Mouse (Mus musculus) MEL (cell line): Measurements from ENCODE around the gene Hid1. TPM values are rescaled to one million over a fixed set of nuclear protein-coding genes. Genes with fewer than 3 reads are reported as not detected.

Experiments used
- DNase-seq: peaks from one replicate; pipeline ENCODE4 v3.0.0; 2011; ENCODE audit warnings: low read depth, low spot score
- H3K27ac ChIP-seq: 2 replicates; pipeline ENCODE4 v1.5.1; 2012; ENCODE audit warnings: low read depth, mild to moderate bottlenecking, control low read depth, low read length, moderate library complexity; ENCODE audit not compliant: control insufficient read depth
- H3K27me3 ChIP-seq, 2 experiments: fragments of 150-350 bp in 1 of 2; sonication (generic) in 1 of 2; 2 replicates each; pipeline ENCODE4 v1.6.1; 2012; ENCODE audit warnings: low read length in 2 of 2, mild to moderate bottlenecking in 2 of 2, improper control_type of control experiment in 1 of 2, moderate library complexity in 1 of 2; ENCODE audit not compliant: insufficient read depth in 2 of 2, control insufficient read depth in 1 of 2
- H3K36me3 ChIP-seq, 2 experiments: 2 replicates each; pipeline ENCODE4 v1.6.1; 2012 to 2014; ENCODE audit warnings: low read length in 2 of 2, improper control_type of control experiment in 1 of 2, inconsistent platforms in 1 of 2, mild to moderate bottlenecking in 1 of 2; ENCODE audit not compliant: insufficient read depth in 2 of 2, control insufficient read depth in 1 of 2
- H3K4me1 ChIP-seq, 2 experiments: fragments of 150-350 bp in 1 of 2; sonication (generic) in 1 of 2; 2 replicates each; pipeline ENCODE4 v1.6.1; 2012; ENCODE audit warnings: low read length in 2 of 2, improper control_type of control experiment in 1 of 2, mild to moderate bottlenecking in 1 of 2; ENCODE audit not compliant: insufficient read depth in 2 of 2, control insufficient read depth in 1 of 2
- H3K4me3 ChIP-seq, 2 experiments: fragments of 150-350 bp in 1 of 2; sonication (generic) in 1 of 2; 2 replicates each; pipeline ENCODE4 v1.5.1; 2012; ENCODE audit warnings: low read depth in 2 of 2, low read length in 2 of 2, mild to moderate bottlenecking in 2 of 2, moderate library complexity in 2 of 2, control low read depth in 1 of 2, improper control_type of control experiment in 1 of 2; ENCODE audit not compliant: control insufficient read depth in 1 of 2, insufficient read depth in 1 of 2
- H3K79me2 ChIP-seq: 2 replicates; pipeline ENCODE4 v1.6.1; 2012; ENCODE audit warnings: mild to moderate bottlenecking, low read length, moderate library complexity; ENCODE audit not compliant: control insufficient read depth, poor library complexity, insufficient read depth
- H3K9ac ChIP-seq: 2 replicates; pipeline ENCODE4 v1.6.1; 2012; ENCODE audit warnings: low read depth, mild to moderate bottlenecking, control low read depth, low read length, moderate library complexity; ENCODE audit not compliant: control insufficient read depth, poor library complexity, severe bottlenecking
- H3K9me3 ChIP-seq: fragments of 150-350 bp; sonication (generic); replicated peaks from 2 replicates; pipeline ENCODE4 v1.6.1; 2012; ENCODE audit warnings: mild to moderate bottlenecking, low read length, improper control_type of control experiment, moderate library complexity; ENCODE audit not compliant: insufficient read depth
- BHLHE40 ChIP-seq: IDR thresholded peaks from 2 replicates; pipeline ENCODE4 v1.6.1; 2012; ENCODE audit warnings: low read depth, mild to moderate bottlenecking, inconsistent platforms, low read length, improper control_type of control experiment, borderline replicate concordance
- CHD2 ChIP-seq: IDR thresholded peaks from 2 replicates; pipeline ENCODE4 v1.6.1; 2011; ENCODE audit warnings: low read length, improper control_type of control experiment
- CTCF ChIP-seq, 3 experiments: IDR thresholded peaks in 2 of 3; conservative IDR thresholded peaks in 1 of 3; 2 replicates each; pipeline ENCODE4 v1.5.1; 2011 to 2012; ENCODE audit warnings: low read length in 3 of 3, low read depth in 2 of 3, mild to moderate bottlenecking in 2 of 3, improper control_type of control experiment in 1 of 3, inconsistent platforms in 1 of 3, mixed read lengths in 1 of 3, moderate library complexity in 1 of 3; ENCODE audit not compliant: control insufficient read depth in 1 of 3, insufficient read depth in 1 of 3, poor library complexity in 1 of 3, severe bottlenecking in 1 of 3
- HCFC1 ChIP-seq: IDR thresholded peaks from 2 replicates; pipeline ENCODE4 v1.6.1; 2012; ENCODE audit warnings: low read depth, mild to moderate bottlenecking, inconsistent platforms, low read length, improper control_type of control experiment, moderate library complexity
- MAFK ChIP-seq: IDR thresholded peaks from 2 replicates; pipeline ENCODE4 v1.6.1; 2011; ENCODE audit warnings: low read depth, mild to moderate bottlenecking, low read length, improper control_type of control experiment, borderline replicate concordance
- MAX ChIP-seq: IDR thresholded peaks from 2 replicates; pipeline ENCODE4 v1.6.1; 2011; ENCODE audit warnings: low read length, improper control_type of control experiment
- MAZ ChIP-seq: IDR thresholded peaks from 2 replicates; pipeline ENCODE4 v1.6.1; 2012; ENCODE audit warnings: low read depth, mild to moderate bottlenecking, inconsistent platforms, low read length, improper control_type of control experiment
- MEF2A ChIP-seq: IDR thresholded peaks from 2 replicates; pipeline ENCODE4 v1.6.1; 2014; ENCODE audit warnings: low read depth, mild to moderate bottlenecking, inconsistent platforms, low read length, improper control_type of control experiment; ENCODE audit not compliant: poor library complexity, insufficient replicate concordance, severe bottlenecking; ENCODE audit errors: extremely low read depth
- MXI1 ChIP-seq: IDR thresholded peaks from 2 replicates; pipeline ENCODE4 v1.6.1; 2011; ENCODE audit warnings: mild to moderate bottlenecking, low read depth, low read length, improper control_type of control experiment
- MYC ChIP-seq: IDR thresholded peaks from 2 replicates; pipeline ENCODE4 v1.6.1; 2011; ENCODE audit warnings: low read depth, mild to moderate bottlenecking, low read length, improper control_type of control experiment, moderate library complexity
- NELFE ChIP-seq: IDR thresholded peaks from 2 replicates; pipeline ENCODE4 v1.6.1; 2011; ENCODE audit warnings: low read depth, low read length, improper control_type of control experiment
- POLR2A ChIP-seq, 2 experiments: IDR thresholded peaks; 2 replicates each; pipeline ENCODE4 v1.6.1; 2011 to 2012; ENCODE audit warnings: low read length in 2 of 2, mild to moderate bottlenecking in 2 of 2, control low read depth in 1 of 2, improper control_type of control experiment in 1 of 2, low read depth in 1 of 2, moderate library complexity in 1 of 2; ENCODE audit not compliant: control insufficient read depth in 1 of 2, insufficient read depth in 1 of 2, poor library complexity in 1 of 2
- POLR2AphosphoS2 ChIP-seq: IDR thresholded peaks from 2 replicates; pipeline ENCODE4 v1.6.1; 2011; ENCODE audit warnings: low read length, improper control_type of control experiment
- POLR2AphosphoS5 ChIP-seq: IDR thresholded peaks from 2 replicates; pipeline ENCODE4 v1.6.1; 2012; ENCODE audit warnings: low read depth, borderline replicate concordance, mild to moderate bottlenecking, inconsistent platforms, low read length, moderate library complexity, mixed read lengths
- RAD21 ChIP-seq: IDR thresholded peaks from 2 replicates; pipeline ENCODE4 v1.6.1; 2011; ENCODE audit warnings: mild to moderate bottlenecking, low read depth, low read length, improper control_type of control experiment
- RCOR1 ChIP-seq: IDR thresholded peaks from 2 replicates; pipeline ENCODE4 v1.6.1; 2012; ENCODE audit warnings: low read depth, mild to moderate bottlenecking, inconsistent platforms, low read length, improper control_type of control experiment
- SIN3A ChIP-seq: IDR thresholded peaks from 2 replicates; pipeline ENCODE4 v1.6.1; 2012; ENCODE audit warnings: low read length, improper control_type of control experiment, inconsistent platforms
- SMC3 ChIP-seq: IDR thresholded peaks from 2 replicates; pipeline ENCODE4 v1.6.1; 2011; ENCODE audit warnings: low read depth, low read length, improper control_type of control experiment
- TAL1 ChIP-seq: IDR thresholded peaks from 2 replicates; pipeline ENCODE4 v1.6.1; 2012; ENCODE audit warnings: mild to moderate bottlenecking, inconsistent platforms, low read length, moderate library complexity, mixed read lengths
- TBP ChIP-seq: IDR thresholded peaks from 2 replicates; pipeline ENCODE4 v1.8.0; 2011; ENCODE audit warnings: low read depth, low read length, improper control_type of control experiment
- TCF12 ChIP-seq: IDR thresholded peaks from 2 replicates; pipeline ENCODE4 v1.6.1; 2014; ENCODE audit warnings: low read depth, mild to moderate bottlenecking, inconsistent platforms, low read length, improper control_type of control experiment, moderate library complexity
- UBTF ChIP-seq: IDR thresholded peaks from 2 replicates; pipeline ENCODE4 v1.6.1; 2012; ENCODE audit warnings: low read depth, mild to moderate bottlenecking, inconsistent platforms, low read length, improper control_type of control experiment, moderate library complexity, borderline replicate concordance; ENCODE audit not compliant: insufficient read depth
- USF2 ChIP-seq, 2 experiments: IDR thresholded peaks; 2 replicates each; pipeline ENCODE4 v1.6.1; 2011 to 2012; ENCODE audit warnings: improper control_type of control experiment in 2 of 2, low read length in 2 of 2, borderline replicate concordance in 1 of 2, inconsistent platforms in 1 of 2, low read depth in 1 of 2, mild to moderate bottlenecking in 1 of 2; ENCODE audit not compliant: insufficient read depth in 1 of 2
- ZKSCAN1 ChIP-seq: IDR thresholded peaks from 2 replicates; pipeline ENCODE4 v1.6.1; 2012; ENCODE audit warnings: low read depth, mild to moderate bottlenecking, inconsistent platforms, low read length, improper control_type of control experiment, moderate library complexity
- ZNF384 ChIP-seq: IDR thresholded peaks from 2 replicates; pipeline ENCODE4 v1.6.1; 2012; ENCODE audit warnings: low read depth, mild to moderate bottlenecking, inconsistent platforms, low read length, improper control_type of control experiment
- polyA plus RNA-seq, 2 experiments: library from polyadenylated mRNA; stranded (reverse) in 1 of 2; unstranded in 1 of 2; fragments of >175 nt in 1 of 2; fragments of >200 nt in 1 of 2; gene quantifications; 2 replicates each; pipeline versions ENCODE4 v1.2.1 to v1.2.4; 2012; ENCODE audit warnings: low replicate concordance in 2 of 2, low read depth in 1 of 2; ENCODE audit not compliant: insufficient read length in 2 of 2, insufficient read depth in 1 of 2, missing spikeins in 1 of 2
- total RNA-seq: library from RNA; depleted of rRNA; stranded (reverse); fragments of 300-350 nt; gene quantifications from 2 replicates; pipeline ENCODE4 v1.2.3, GENCODE M21; 2012

Gene Hid1
- total and polyA plus RNA-seq, 3 experiments: 1.1 to 3.0 TPM; not detected in 1

DNA sequence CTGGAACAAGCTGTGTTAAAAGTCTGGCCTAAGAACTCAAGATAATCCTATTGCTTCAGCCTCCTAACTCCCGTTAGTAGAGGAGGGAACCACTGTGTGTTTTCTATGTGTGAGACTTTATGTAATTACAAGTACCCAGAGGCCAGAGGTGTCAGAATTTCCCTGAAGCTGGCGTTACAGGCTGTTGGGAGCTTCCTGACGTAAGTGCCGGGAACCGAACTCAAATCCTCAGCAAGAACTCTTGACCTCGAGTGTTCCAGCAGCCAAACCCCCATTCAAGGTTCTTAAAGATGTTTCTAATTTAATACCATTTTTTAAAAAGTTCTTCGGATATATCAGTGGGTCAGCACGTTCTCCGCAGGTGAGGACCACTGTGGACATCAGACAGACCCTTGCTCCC lies 13.7 kb upstream of the Hid1 start:
- DNase-seq: no peak
- peak overlapping the region; percentile 84 to 88 for H3K4me3 ChIP-seq
- H3K27me3 ChIP-seq: no peaks in the 10 kb centered on the region
- H3K36me3 ChIP-seq: peaks cover 0 to 13% of the 10 kb centered on the region in 2 experiments; a peak in 2 of 4 replicates
- peaks cover 4% of the 10 kb centered on the region; the same call in 1 of the 2 replicates for H3K79me2 ChIP-seq
- H3K9me3 ChIP-seq: no peaks in the 10 kb centered on the region
- no peak for TF ChIP-seq POLR2AphosphoS2
- no peak for TF ChIP-seq MAX
- no peak for TF ChIP-seq CHD2
- no peak for TF ChIP-seq USF2 (IDR thresholded peaks at IDR 0.05; ENCODE audit: borderline replicate concordance in 1 of 2, insufficient read depth in 1 of 2, low read depth in 1 of 2, low read length in 2 of 2)
- no peak for TF ChIP-seq CTCF (IDR thresholded peaks at IDR 0.05 in 2 of 3, conservative IDR thresholded peaks at IDR 0.05 in 1 of 3; ENCODE audit: control insufficient read depth in 1 of 3, insufficient read depth in 1 of 3, low read depth in 2 of 3, low read length in 3 of 3, poor library complexity in 1 of 3, severe bottlenecking in 1 of 3)
- no peak for TF ChIP-seq RAD21
- no peak for TF ChIP-seq SIN3A
- no peak for TF ChIP-seq BHLHE40
- TF ChIP-seq TBP: no peak
- TF ChIP-seq ZKSCAN1: no peak
- TF ChIP-seq ZNF384: no peak
- TF ChIP-seq TAL1: no peak
- no peak for TF ChIP-seq NELFE
- no peak for TF ChIP-seq MEF2A
- TF ChIP-seq TCF12: no peak
- TF ChIP-seq UBTF: no peak
- no peak for TF ChIP-seq POLR2A (IDR thresholded peaks at IDR 0.05; ENCODE audit: control insufficient read depth in 1 of 2, insufficient read depth in 1 of 2, low read depth in 1 of 2, low read length in 2 of 2, poor library complexity in 1 of 2)
- no peak for TF ChIP-seq MAFK
- TF ChIP-seq RCOR1: no peak
- no peak for TF ChIP-seq HCFC1
- no peak overlapping the region for H3K27ac ChIP-seq
- H3K9ac ChIP-seq: peak overlapping the region; percentile 34; the same call in 1 of the 2 replicates
- H3K4me1 ChIP-seq: peaks cover 14 to 27% of the 10 kb centered on the region in 2 experiments; a peak in 3 of 4 replicates

- H3K27me3 ChIP-seq: peaks cover 3 to 7% of the 10 kb centered on the region in 2 experiments; a peak in 2 of 4 replicates
- no peak overlapping the region for H3K4me3 ChIP-seq
- TF ChIP-seq MAZ (no peak), MYC (no peak), SIN3A (no peak), RAD21 (peak; percentile 20), SMC3 (no peak; the same call in 1 of the 2 replicates), MXI1 (no peak), RCOR1 (no peak), POLR2AphosphoS5 (no peak), CTCF (IDR thresholded peaks at IDR 0.05 in 2 of 3, conservative IDR thresholded peaks at IDR 0.05 in 1 of 3; ENCODE audit: control insufficient read depth in 1 of 3, insufficient read depth in 1 of 3, low read depth in 2 of 3, low read length in 3 of 3, poor library complexity in 1 of 3, severe bottlenecking in 1 of 3) (peak; percentile 15 to 62 (median 43); a peak in 5 of 6 replicates), POLR2AphosphoS2 (no peak)
- TF ChIP-seq, all 39 proteins: peak for 2
Observed at GRCm38 (mm10) chr11:115377854-115378253, 10.3 kb upstream of the Hid1 start.

More at GRCm38 (mm10) chr11:115377854-115378253, 10.3 kb upstream of the Hid1 start:
- Histone ChIP-seq H3K79me2 (peaks cover 4% of the 10 kb centered on the region; the same call in 1 of the 2 replicates), H3K36me3 (peaks cover 0 to 3% of the 10 kb centered on the region in 2 experiments; a peak in 1 of 4 replicates), H3K27ac (no peak overlapping the region), H3K9me3 (no peaks in the 10 kb centered on the region), H3K4me1 (peaks cover 6 to 12% of the 10 kb centered on the region in 2 experiments; a peak in 3 of 4 replicates), H3K9ac (no peak overlapping the region)
- peak; percentile 48 for DNase-seq
